Mouse (Mus musculus) CD4-positive, CD25-positive, alpha-beta regulatory T cell, adult 2 months (primary cell): ENCODE data around the gene Zswim4.

ENCODE experiments used
- DNase-seq: peaks from one replicate; pipeline ENCODE4 v3.0.0-alpha.2; 2012; ENCODE audit warnings: low read depth, low spot score

The Zswim4 gene

DNA sequence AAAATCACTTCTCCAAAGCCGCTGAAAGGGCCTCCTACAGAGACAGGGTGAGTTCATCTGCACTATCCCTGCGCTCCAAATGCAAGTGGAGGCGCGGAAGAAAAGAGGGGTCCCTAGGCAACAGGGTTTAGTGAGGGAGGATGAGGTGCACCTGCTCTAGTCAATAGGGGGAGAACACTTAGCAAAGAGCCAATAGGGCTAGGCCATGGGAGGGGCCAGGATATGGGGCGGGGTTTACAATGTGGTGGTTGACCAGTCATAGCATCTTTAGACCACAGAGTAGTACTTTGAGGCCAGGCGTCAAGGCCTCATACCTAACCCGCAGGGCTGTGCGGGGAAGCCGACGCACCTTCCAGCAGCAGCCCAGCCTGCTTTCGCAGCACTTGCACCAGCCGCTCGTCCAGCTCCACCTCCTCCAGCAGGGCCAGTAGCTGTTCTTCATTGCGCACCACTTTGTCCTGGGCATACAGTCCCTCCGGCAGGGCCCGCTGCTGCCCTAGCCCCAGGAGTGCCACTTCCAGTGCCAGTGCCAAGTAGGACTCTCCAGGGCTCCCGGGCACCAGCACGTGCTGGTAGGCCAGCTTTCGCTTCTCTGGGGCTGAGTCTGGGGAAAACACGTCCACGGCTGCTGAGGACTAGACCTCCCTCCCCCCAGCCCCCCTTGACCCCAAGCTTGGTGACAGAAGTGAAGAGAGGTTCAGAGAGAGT, 13.4 kb downstream of the Zswim4 start:
- no peak for DNase-seq

GRCm38 (mm10) chr8:84222566-84223165, 14.2 kb downstream of the Zswim4 start:
- DNase-seq = no peak

DNA sequence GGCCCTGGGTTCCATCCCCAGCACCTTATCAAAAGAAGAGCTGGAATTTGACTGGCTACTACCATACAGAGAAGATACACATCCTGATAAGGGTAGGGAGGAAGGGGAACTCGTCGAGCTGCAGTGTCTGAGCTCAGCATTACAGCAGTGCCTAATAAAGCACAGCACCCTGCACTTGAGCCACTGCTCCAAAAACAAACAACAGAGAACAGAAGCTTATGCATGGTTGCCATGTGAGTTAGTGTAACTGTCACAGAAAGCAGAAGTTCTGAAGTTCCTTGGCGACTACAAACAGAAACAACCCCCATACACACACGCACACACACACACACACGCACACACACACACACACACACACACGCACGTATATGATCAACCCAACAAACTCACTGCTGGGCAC, 16.8 kb downstream of the Zswim4 start:
- DNase-seq = no peak

DNA sequence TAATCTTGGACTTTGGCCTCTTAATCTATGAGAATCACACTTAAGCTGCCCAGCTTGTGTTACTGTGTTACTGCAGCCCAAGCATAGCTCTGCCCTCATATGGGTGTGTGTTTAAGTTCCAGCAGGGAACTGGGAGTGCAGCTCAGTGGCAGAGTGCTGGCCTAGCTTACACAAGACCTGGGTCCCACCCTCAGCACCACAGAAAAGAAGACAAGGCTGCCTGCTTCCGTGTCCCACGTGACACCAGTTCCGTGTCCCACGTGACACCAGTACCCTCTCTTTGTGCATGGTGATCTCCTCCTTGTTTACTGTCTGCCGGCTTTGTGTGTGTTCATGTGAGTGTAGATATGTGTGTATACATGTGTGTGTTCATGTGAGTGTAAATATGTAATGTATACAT, 18.7 kb downstream of the Zswim4 start:
- no peak for DNase-seq

- no peak for DNase-seq
Observed at GRCm38 (mm10) chr8:84217206-84217605, 19.6 kb downstream of the Zswim4 start.

GRCm38 (mm10) chr8:84213277-84213676, 23.6 kb downstream of the Zswim4 start:
- DNase-seq = no peak

DNA sequence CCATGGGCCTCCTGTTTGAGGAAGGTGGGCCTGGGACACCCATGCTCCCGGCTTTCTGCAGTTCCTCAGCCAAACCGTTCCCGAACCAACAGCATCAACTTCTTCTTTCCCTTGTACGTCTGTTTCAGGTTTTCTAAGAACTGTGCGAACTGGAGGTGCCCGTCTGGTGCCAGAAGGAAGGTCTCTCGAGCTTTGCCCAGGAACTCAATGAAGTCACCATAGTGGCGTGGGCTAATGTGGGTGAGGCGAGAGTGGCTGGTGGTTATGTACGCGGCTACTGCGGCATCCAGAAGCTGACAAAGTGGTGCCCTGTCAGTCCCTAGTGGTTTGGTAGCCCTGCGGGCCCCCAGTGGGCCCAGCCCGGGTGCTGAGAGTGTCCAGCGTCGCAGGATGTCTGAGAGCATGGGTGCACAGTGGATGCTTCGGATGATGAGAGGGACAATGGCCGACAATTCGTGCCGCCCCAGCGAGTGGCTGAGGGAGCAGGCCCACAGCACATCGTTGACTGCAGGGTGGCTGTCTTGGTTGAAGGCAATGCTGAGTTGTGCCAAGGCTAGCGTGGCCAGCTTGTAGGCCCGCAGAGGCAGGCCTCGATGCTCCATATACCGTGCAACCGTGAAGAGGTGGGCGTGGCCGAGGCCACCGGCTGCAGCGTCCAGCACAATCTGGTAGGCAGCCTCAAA, 24.8 kb downstream of the Zswim4 start:
- DNase-seq = no peak

DNA sequence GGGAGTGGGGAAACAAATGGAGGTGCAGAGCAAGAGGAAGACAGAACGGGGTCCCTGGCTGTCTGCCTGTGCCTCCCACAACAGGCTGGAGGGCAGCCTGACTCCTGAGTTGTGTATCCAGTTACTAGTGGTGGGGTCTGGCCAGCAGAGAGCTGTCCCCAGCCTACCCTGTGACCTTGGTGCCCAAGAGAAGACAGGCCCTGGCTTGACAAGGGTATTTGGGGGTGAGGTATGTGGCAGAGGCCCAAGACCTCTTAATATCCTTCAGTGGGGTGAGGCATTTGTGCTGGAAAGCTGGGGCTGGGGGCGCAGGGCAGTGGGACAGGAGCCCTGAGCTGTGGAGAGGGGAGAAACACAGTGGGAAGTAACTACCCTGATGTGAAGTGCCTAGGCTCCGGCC, 25.7 kb downstream of the Zswim4 start:
- no peak for DNase-seq

DNA sequence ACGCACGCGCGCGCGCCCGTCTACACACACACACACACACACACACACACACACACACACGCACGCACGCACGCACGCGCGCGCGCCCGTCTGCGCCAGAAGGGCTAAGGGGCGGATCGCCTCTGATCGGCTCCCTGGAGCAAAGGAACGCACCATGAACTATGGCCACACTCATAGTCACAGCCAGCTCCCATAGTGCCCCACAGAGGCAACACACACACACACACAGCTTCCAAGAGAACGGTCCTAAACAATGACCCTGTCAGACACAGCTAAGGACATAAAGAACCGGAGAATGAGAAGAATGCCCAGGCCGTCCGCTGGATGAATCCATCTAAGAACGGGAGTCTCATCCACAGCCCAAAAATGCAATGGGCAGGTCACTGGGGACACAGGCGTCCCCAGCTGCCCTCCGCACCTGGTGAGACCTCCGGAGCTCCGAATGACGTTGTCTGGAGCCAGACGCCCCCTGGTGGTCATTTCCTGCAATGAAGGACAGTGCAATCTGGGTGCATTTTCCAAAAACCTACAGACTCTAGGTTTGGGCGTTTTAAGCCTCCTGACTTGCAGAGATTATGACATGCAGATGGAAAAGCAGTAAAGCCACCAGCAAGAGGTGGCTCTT, 26.6 kb downstream of the Zswim4 start:
- DNase-seq = peak; percentile 89

GRCm38 (mm10) chr8:84208381-84209380, 28.2 kb downstream of the Zswim4 start:
- peak; percentile 38 for DNase-seq

DNA sequence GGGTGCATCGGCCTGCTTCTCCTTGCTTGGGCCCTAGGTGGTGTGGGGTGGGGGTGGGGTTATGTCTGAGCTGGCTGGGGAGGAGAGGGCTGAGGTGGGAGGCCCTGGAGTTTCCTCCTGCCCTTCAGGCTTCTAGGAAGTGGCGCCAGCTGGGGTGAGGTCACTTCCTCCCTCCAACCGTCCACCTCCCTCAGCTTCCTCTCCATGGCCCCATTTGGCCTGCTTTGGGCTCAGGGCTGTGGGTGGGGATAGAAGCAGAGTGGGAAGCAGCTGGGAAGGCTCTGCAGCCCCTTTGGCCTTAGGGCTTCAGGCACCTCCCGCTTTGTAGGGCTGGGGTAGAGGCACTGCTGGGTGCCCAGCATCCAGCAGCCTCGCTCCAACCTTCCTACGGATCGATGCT, 29.0 kb downstream of the Zswim4 start:
- DNase-seq = peak; percentile 47

DNA sequence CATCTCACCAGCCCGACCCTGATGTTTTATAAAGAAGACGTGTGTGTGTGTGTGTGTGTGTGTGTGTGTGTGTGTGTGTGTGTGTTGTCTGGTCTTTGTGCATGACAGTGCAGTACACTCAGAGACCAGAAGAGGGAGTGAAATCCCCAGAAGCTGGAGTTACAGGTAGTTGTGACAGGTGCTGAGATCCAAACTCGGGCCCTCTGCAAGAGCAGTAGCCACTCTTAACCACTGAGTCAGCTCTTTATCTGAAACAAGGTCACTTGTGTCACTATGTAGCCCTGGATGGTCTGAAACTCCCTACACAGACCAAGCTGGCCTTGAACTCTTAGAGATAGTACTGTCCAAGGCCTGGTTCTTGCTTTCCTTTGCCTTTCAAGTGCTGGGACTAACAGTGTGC, 30.2 kb downstream of the Zswim4 start:
- DNase-seq = peak; percentile 54

- no peak for DNase-seq
Observed at GRCm38 (mm10) chr8:84205073-84205472, 31.8 kb downstream of the Zswim4 start.

GRCm38 (mm10) chr8:84203975-84204772, 32.7 kb downstream of the Zswim4 start:
- DNase-seq = peak; percentile 78

GRCm38 (mm10) chr8:84202938-84203917, 33.6 kb downstream of the Zswim4 start:
- DNase-seq = peak; percentile 93

DNA sequence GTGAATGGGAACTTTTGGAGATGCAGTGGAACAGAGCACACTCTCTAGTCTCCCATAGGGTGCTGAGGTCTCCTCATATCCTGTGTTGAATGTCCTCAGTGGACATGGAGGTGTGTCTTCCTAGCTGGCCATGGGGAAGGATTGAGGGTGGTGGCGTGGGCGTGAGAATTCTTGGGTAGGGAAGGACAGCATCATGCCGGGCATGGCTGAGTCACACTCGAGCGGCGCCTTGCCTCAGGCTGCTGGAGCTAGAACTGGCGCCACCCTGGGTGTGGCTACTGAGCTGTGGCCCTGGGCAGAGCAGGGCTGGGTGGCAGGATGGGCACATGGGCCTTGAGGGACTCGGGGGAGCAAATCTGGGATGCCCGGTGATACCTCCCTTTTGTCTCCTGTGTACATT, 34.4 kb downstream of the Zswim4 start:
- DNase-seq = peak; percentile 74

GRCm38 (mm10) chr8:84201545-84202245, 35.2 kb downstream of the Zswim4 start:
- DNase-seq = peak; percentile 84
